Mouse (Mus musculus): ENCODE measurements around the gene Zfp689. TPM values are rescaled to one million over a fixed set of nuclear protein-coding genes. Genes with fewer than 3 reads are reported as not detected.
"Not testable (repeated sequence)": the region's sequence is repeated elsewhere in the genome, so short reads cannot be mapped to it uniquely, and the experiment has no call there.

Gene Zfp689
- polyA plus RNA-seq, 1 experiment from 2014 or later: 20.3 TPM

DNA sequence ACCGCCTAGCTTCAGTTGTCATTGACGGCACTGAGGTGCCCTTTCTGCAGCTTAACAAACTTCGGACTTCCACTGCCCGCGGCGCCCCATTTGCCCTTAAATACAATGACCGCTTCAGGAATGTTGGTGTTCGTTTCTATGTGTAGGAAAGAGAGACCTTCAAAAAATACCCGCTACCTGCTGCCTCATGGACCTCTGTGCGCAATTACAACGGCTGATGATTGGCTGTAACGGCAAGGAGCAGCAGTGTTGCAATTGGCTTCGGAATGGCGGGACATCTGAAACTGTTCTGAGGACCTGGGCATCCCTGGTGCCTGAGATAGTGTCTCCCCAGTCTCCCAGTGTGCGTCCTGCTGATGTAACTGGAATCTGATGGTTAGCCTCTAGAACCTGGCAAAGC lies 26.7 kb downstream of the Zfp689 start:
- H3K36me3 ChIP-seq: peaks cover 7% of the 10 kb centered on the region
- H3K4me2 ChIP-seq (replicated peaks): peak overlapping the region; percentile 96
- peak; percentile 72 for ATAC-seq (ENCODE audit: low FRiP score, low read depth)
- peak overlapping the region; percentile 89; the same call in 1 of the 2 replicates for H3K9ac ChIP-seq
- H3K4me1 ChIP-seq: peaks cover 11% of the 10 kb centered on the region; the same call in 1 of the 2 replicates
- no peak overlapping the region for H3K27ac ChIP-seq
- H3K4me3 ChIP-seq: peak overlapping the region; percentile 81
- 1% methylated on average over 15 of the region's 15 CpGs for WGBS
- no peaks in the 10 kb centered on the region for H3K9me3 ChIP-seq
- peaks cover 8% of the 10 kb centered on the region; the same call in 1 of the 2 replicates for H3K27me3 ChIP-seq (replicated peaks)

GRCm38 (mm10) chr7:127421388-127422191 lies 27.4 kb downstream of the Zfp689 start, which contains the start of gene Zfp688:
Gene Zfp688 (minus strand): TSS chr7:127422068.
- H3K4me2 ChIP-seq (replicated peaks): peak within 1 kb of the TSS; percentile 96
- H3K36me3 ChIP-seq: peaks cover 7% of the 10 kb centered on the region
- peaks cover 11% of the 10 kb centered on the region; the same call in 1 of the 2 replicates for H3K4me1 ChIP-seq
- 0 out of 2 replicates have a peak within 1 kb of the TSS, but pooled peaks have one; percentile 28 for H3K27ac ChIP-seq
- H3K4me3 ChIP-seq: peak within 1 kb of the TSS; percentile 81
- ATAC-seq (ENCODE audit: low FRiP score, low read depth): peak; percentile 95
- H3K9ac ChIP-seq: peak within 1 kb of the TSS; percentile 89
- WGBS: 2% methylated on average over 48 of the region's 48 CpGs
- H3K27me3 ChIP-seq (replicated peaks): peaks cover 8% of the 10 kb centered on the region; the same call in 1 of the 2 replicates
- H3K9me3 ChIP-seq: no peaks in the 10 kb centered on the region

- H3K36me3 ChIP-seq: no peaks in the 10 kb centered on the region
- H3K4me2 ChIP-seq (replicated peaks): no peak overlapping the region
- H3K4me3 ChIP-seq: no peak overlapping the region
- WGBS: 73% methylated on average over 2 of the region's 2 CpGs
- no peaks in the 10 kb centered on the region for H3K9me3 ChIP-seq
- H3K9ac ChIP-seq: no peak overlapping the region
- no peak for ATAC-seq (ENCODE audit: low FRiP score, low read depth)
- H3K27me3 ChIP-seq (replicated peaks): no peaks in the 10 kb centered on the region
- H3K27ac ChIP-seq: no peak overlapping the region
- H3K4me1 ChIP-seq: no peaks in the 10 kb centered on the region
These were observed 37.5 kb downstream of the Zfp689 start for GRCm38 (mm10) chr7:127411418-127411817.

DNA sequence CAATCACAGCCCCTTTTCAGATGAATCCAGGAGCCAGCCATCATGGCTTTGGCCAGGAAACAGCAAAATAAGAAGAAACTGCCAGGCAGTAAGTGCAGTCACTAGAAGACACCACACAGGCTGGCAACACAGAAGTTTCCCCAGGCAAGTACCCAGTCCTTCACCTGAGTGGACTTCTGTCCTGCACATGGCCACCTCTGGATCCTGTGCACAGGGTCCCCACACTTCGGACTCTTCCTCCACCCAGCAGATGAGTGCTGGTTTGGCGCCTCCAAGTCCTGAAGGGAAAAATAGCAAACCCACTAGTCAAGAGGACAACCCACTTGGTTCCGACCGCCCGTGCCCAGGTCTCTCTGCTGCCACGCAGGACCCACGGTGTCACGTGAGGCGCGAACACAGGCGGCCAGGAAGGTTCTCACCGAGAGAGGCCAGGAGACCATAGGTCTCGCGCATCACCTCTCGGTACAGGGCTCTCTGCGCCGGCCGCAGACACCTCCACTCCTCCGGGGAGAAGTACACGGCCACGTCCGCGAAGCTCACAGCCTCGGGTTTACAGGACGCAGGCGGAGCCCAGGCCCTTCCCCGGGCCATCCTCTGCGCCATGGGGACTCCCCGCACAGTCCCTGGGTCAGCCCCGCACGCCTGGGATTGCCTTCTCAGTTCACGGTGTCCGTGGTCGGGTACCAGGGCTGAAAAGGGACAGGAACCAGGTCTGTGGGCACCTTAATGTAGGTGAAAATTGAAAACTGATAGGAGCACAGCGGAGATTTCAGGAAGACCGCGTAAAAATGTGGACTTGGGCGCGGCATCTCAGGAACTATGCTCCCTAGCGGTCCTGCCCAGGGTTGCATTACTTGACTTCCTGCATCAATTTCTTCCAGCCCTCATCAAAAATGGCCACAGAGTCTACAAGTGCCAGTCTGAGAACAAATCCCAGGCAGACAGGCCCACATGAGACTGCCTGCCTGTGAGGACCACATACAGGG lies 42.7 kb downstream of the Zfp689 start, which contains the start of gene Zfp764:
TSS of gene Zfp764 (minus strand) at position 821 of the 986 bp plus-strand sequence.
- not testable (repeated sequence) for H3K27ac ChIP-seq; H3K36me3 ChIP-seq; H3K27me3 ChIP-seq (replicated peaks); H3K4me1 ChIP-seq; H3K9me3 ChIP-seq
- peak; percentile 91 for ATAC-seq (ENCODE audit: low FRiP score, low read depth)
- Histone ChIP-seq H3K4me2 (replicated peaks) (peak within 1 kb of the TSS; percentile 92), H3K9ac (peak within 1 kb of the TSS; percentile 76), H3K4me3 (peak within 1 kb of the TSS; percentile 46)
- 7% methylated on average over 40 of the region's 40 CpGs for WGBS

GRCm38 (mm10) chr7:127404101-127404500 lies 44.9 kb downstream of the Zfp689 start:
- not testable (repeated sequence) for H3K9me3 ChIP-seq; H3K4me2 ChIP-seq (replicated peaks); H3K36me3 ChIP-seq; H3K4me1 ChIP-seq; H3K27me3 ChIP-seq (replicated peaks); ATAC-seq (ENCODE audit: low FRiP score, low read depth); H3K9ac ChIP-seq; H3K4me3 ChIP-seq; H3K27ac ChIP-seq
- 95% methylated on average over 6 of the region's 6 CpGs for WGBS

DNA sequence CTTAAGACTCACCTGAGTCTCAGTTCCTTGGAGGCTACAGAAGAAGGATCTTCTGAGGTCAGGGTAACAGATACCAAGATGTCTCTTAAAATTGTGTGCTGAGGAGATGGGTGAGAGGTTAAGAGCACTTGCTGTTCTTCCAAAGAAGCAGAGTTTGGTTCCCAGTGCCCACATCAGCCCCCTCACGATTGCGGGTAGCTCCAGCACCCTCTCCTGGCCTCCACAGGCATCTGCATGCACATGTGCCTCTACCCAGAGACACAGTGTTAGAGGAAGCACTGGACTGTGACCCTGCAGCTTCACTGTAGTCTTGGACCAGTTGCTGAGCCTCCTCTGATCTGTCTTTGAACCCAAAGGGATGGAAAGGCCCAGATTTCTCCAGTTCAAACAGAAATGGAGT lies 46.0 kb downstream of the Zfp689 start:
- Histone ChIP-seq H3K36me3 (peaks cover 5% of the 10 kb centered on the region; the same call in 1 of the 2 replicates), H3K9ac (no peak overlapping the region), H3K4me2 (replicated peaks) (no peak overlapping the region), H3K4me1 (no peaks in the 10 kb centered on the region), H3K4me3 (no peak overlapping the region), H3K27me3 (replicated peaks) (no peaks in the 10 kb centered on the region), H3K9me3 (no peaks in the 10 kb centered on the region), H3K27ac (no peak overlapping the region)
- 43% methylated on average over 2 of the region's 2 CpGs for WGBS
- ATAC-seq (ENCODE audit: low FRiP score, low read depth): no peak

GRCm38 (mm10) chr7:127400355-127400754 lies 48.6 kb downstream of the Zfp689 start:
- H3K4me2 ChIP-seq (replicated peaks): no peak overlapping the region
- H3K27me3 ChIP-seq (replicated peaks): no peaks in the 10 kb centered on the region
- no peak for ATAC-seq (ENCODE audit: low FRiP score, low read depth)
- H3K9ac ChIP-seq: no peak overlapping the region
- no peaks in the 10 kb centered on the region for H3K4me1 ChIP-seq
- H3K27ac ChIP-seq: no peak overlapping the region
- WGBS: 68% methylated on average over 3 of the region's 3 CpGs
- H3K36me3 ChIP-seq: peaks cover 5% of the 10 kb centered on the region; the same call in 1 of the 2 replicates
- no peaks in the 10 kb centered on the region for H3K9me3 ChIP-seq
- H3K4me3 ChIP-seq: no peak overlapping the region

GRCm38 (mm10) chr7:127393944-127394333 lies 55.0 kb downstream of the Zfp689 start:
- no peaks in the 10 kb centered on the region for H3K27me3 ChIP-seq (replicated peaks)
- no peak for ATAC-seq (ENCODE audit: low FRiP score, low read depth)
- peak overlapping the region; percentile 42; the same call in 1 of the 2 replicates for H3K9ac ChIP-seq
- H3K4me2 ChIP-seq (replicated peaks): peak overlapping the region; percentile 85
- H3K4me3 ChIP-seq: peak overlapping the region; percentile 57
- H3K36me3 ChIP-seq: peaks cover 10% of the 10 kb centered on the region; the same call in 1 of the 2 replicates
- no peaks in the 10 kb centered on the region for H3K9me3 ChIP-seq
- no peak overlapping the region for H3K27ac ChIP-seq
- 28% methylated on average over 7 of the region's 7 CpGs for WGBS
- H3K4me1 ChIP-seq: peaks cover 13% of the 10 kb centered on the region

DNA sequence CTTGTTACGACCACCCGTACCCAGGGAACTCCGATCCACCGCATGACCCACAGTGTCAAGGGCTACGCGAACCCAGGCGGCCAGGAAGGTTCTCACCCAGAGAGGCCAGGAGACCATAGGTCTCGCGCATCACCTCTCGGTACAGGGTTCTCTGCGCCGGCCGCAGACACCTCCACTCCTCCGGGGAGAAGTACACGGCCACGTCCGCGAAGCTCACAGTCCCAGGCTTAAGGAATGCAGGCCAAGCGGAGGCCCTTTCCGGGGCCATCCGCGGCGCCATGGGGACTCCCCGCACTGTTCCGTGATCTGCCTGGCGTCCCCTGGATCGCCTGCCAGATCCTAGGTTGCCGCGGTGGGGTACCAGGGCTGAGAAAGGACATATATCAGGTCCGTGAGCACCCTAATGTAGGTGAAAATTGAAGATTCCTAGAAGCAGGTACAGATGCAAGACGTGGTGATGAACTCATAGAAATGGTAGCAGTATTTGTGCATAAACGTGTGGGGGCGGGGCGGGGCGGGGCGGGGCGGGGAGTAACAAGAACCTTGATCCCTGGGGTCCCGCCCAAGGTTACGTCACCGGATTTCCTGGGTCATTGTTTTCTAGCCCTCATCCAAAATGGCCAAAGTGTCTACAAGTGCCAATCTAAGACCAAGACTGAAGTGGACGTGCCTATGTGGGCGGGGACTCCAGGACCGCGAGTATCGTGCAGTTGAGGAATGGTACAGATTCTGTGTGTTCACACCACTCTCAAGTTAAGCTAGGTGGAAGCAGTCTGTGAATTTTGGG lies 55.6 kb downstream of the Zfp689 start, which contains the start of gene E430018J23Rik:
TSS of gene E430018J23Rik (minus strand) at position 473 of the 787 bp plus-strand sequence.
- Histone ChIP-seq H3K4me3 (peak within 1 kb of the TSS; percentile 57), H3K4me2 (replicated peaks) (peak within 1 kb of the TSS; percentile 85), H3K27ac (peak within 1 kb of the TSS; percentile 57; the same call in 1 of the 2 replicates), H3K27me3 (replicated peaks) (no peaks in the 10 kb centered on the region), H3K36me3 (peaks cover 10% of the 10 kb centered on the region; the same call in 1 of the 2 replicates), H3K9me3 (no peaks in the 10 kb centered on the region), H3K9ac (peak within 1 kb of the TSS; percentile 85), H3K4me1 (peaks cover 13% of the 10 kb centered on the region)
- 2% methylated on average over 45 of the region's 45 CpGs for WGBS
- ATAC-seq (ENCODE audit: low FRiP score, low read depth): peak; percentile 95

GRCm38 (mm10) chr7:127392251-127392824 lies 56.6 kb downstream of the Zfp689 start:
- Histone ChIP-seq H3K27me3 (replicated peaks) (no peaks in the 10 kb centered on the region), H3K9ac (peak overlapping the region; percentile 85), H3K36me3 (peaks cover 10% of the 10 kb centered on the region; the same call in 1 of the 2 replicates), H3K4me2 (replicated peaks) (peak overlapping the region; percentile 85), H3K27ac (no peak overlapping the region), H3K4me3 (peak overlapping the region; percentile 57), H3K9me3 (no peaks in the 10 kb centered on the region), H3K4me1 (peaks cover 13% of the 10 kb centered on the region)
- 87% methylated on average over 8 of the region's 8 CpGs for WGBS
- ATAC-seq (ENCODE audit: low FRiP score, low read depth): no peak

Measured in neural tube, embryonic 12.5 days (tissue).